Mouse (Mus musculus): Measurements from ENCODE around the gene Tsc22d3.

DNA sequence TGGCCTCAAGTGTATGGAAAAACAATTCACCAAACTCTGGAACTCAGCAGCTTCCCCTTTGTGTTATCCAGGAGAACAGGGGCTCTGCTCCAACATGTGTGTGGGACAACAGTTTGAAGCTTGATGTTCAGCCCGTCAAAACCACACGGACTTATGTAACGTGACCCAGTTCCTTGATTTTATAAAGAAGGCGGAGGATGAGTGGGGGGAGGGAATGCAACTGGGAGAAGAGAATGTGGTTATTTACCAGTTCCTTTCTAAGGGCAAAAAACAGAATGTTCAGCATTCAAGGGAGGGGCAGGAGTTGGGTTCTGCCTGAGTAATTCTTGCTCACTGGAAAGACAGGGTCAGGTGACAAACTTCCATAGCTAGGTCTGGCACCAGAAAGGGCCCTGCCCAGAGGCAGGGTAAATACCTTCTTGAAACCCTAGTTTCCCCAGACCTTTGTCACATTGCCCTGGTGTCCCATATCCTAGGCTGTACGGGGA is 71.3 kb downstream of the Tsc22d3 start:
- no peak for TF ChIP-seq CTCF (IDR thresholded peaks at IDR 0.05)
- TF ChIP-seq EP300 (IDR thresholded peaks at IDR 0.05; ENCODE audit: insufficient read depth, low read depth, low read length) = no peak
- TF ChIP-seq POLR2A (IDR thresholded peaks at IDR 0.05; ENCODE audit: insufficient read depth, low read depth, low read length) = peak; percentile 34; the same call in 1 of the 2 replicates
